Mouse (Mus musculus) lung, postnatal 4 days (tissue): ENCODE results near the gene Sord.
A peak's percentile ranks its signal among the peaks of the same experiment; 100 is the strongest.
"Not testable (repeated sequence)": the region's sequence is repeated elsewhere in the genome, so short reads cannot be mapped to it uniquely, and the experiment has no call there.

Experiments
- DNase-seq, 2 experiments: peaks; one replicate each; pipeline ENCODE4 v3.0.0; 2021

Gene Sord

DNA sequence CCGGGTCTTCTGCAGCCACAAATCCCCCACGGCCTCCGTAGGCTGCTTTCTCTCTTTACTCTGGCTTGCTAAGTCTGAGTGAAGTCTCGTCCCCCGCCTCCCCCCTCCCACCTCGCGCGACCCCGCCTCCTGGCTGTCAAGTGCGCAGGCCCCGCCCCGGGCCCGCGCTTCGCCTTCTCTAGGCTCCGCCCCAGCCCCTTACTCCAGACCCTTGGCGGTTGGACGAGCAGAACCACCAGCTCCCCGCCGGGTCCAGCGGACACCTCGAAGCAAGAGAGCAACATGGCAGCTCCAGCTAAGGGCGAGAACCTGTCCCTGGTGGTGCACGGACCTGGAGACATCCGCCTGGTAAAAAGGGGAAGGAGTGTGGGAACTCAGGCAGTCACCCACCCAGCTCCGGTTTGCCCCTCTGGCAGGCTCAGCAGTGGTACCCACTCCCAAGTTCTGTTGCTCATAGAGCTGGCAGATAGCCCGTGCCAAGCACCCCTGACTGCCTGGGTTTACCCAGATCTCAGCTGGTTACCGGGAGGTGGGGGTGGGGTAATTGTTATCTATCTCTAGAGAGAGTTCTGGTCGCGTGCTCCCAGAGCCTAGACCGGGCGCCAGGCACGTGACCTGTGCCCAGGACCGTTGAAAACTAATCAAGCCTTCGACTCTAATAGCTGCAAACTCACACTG lies at the start of gene Sord:
TSS of gene Sord (plus strand) at position 139 of the 678 bp plus-strand sequence.
- peak; percentile 74 to 79 for DNase-seq

DNA sequence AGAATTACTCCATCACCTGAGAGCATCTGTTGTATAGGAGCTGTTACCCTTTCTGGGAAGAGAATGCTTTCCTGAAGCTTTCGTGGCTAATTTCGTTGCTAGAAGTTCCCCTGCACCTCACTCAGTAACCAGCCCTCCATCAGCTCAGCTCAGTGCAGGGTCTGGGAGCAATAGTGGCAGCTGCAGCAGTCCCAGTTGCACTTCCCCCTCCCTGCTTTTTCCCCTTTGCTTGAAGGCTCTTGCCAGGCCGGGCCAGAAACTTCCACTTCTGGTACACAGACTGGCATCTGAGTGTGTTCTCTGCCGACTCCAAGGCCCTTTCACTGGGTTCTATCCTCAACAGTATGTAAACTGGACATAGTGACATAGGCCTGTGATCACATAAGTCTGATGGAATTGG lies 49.5 kb upstream of the Sord start:
- DNase-seq, result no peak

DNA sequence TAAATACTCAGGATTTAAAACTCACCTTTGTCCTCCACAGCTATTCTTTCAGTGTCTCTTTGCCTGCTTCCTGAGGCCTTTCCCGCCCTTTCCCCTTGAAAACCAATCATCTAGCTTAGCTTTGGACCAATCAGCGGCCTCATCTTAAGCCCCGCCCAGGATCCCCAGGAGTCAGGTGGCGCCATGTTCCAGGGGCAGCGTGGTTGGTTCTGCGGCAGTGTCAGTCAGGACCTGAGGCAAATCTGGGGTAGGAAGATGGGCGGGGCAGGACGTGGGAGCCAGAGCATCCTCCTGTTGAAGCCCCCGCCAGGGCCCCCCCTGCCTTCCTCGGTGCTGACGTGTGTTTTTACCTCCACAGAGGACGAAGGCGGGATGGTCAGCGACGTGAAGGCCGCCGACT lies 48.4 kb upstream of the Sord start, which contains the start of the genes Patl2 and Terb2:
TSS of gene Patl2 (minus strand) at position 84 of the 400 bp plus-strand sequence.
TSS of gene Terb2 (plus strand) at position 167 of the 400 bp plus-strand sequence.
- no peak for DNase-seq

DNA sequence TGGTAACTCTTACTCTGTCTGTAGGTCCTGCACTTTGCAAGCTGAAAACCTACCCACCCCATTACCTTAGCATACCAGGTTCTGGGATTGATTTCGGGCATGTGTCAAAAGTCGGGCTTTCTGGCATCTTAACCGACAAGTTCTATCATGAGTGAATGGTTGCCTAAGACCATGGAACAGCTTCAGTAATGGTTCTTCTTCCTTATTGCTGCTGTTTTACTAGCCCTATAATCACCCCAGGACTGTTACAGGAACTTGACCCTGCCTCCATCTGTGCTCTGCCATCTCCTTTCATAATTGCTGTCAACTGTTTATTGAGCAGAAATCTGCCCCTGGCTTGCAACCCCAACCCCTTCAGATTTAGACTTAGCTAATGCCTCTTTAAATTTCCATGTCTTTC lies 47.8 kb upstream of the Sord start:
- no peak for DNase-seq

DNA sequence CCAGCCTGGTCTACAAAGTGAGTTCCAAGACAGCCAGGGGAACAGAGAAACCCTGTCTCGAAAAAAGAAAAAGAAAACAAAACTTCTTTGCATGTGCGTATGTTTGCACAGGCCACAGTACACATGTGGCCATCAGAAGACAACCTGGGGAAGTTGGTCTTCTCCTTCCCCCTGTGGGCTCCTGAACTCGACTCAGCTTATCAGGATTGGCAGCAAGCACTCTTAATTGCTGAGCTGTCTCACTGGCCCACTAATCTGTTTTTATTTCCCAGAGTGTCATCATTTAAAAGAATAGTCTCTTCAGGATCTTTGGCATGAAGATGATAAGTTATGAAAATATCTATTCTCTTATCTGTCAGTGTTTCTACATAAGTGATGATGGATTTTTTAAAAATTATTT lies 42.7 kb upstream of the Sord start:
- no peak for DNase-seq

DNA sequence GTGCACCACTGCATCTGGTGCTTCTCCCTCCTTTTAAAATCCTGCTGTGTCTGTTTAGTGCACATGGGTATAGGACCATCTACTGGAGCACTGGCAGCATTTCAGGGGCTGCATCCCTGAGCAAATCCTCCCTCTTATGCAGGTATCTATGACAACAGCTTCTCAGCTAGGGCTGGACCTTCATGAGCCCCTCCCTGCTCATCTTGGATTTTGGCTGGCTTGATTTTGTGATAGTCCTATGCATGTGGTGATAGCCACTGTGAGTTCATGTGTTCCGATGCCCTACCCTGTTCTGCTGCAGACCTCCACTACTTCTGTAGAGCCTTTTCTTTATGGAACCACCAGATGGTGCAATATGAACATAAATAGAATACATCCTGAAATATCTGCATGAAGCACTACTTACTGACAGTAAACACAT lies 40.0 kb upstream of the Sord start:
- DNase-seq, result no peak

DNA sequence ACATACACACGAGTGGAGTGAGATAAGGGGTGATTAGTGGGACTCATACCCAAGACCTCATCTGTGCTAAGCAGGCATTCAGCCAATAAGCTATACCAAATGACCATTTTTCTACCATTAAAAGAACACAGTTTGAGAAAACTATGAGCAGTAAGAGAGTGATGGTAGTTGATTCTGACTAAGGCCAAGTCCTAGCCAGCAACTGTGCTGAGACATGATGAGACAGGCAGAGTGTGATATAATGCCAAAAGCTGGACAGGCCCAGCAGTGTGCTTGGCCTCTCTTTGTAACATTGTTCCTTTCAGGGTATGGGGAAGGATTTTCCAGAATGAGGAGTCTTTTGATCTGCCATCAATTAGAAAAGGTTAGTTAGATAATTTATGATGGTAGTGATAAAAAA lies 33.0 kb upstream of the Sord start:
- DNase-seq, result no peak

DNA sequence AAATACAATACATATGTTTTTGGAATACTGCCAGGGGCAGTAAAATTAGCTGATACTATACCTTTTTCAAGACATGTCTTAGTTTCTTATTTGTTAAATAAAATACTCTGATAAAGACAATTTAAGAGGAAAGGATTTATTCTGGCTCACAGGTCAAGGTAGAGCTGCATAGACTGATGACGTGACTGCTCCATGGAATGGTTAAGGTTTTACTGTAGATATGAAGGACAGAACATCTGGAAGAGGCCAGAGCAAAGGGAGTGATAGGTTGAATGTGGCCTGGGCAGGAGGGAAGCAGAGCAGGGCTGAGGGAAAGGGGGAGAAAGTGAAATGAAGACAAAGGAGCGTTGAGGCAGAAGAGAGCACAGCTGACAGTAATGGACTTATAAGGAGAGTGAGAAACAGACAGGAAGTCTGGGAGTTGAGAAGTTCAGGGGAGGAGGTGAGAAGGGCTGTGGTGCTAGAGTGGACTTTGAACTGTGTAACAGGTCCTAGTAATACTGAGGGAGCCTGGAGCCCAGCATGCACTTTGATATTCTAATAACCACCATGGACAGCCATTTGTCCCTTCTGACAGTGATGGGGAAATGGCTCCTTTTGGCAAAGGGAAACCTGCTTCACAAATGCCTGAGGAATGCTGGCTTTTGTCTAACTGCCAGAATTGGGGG lies 28.0 kb upstream of the Sord start:
- DNase-seq, result no peak

DNA sequence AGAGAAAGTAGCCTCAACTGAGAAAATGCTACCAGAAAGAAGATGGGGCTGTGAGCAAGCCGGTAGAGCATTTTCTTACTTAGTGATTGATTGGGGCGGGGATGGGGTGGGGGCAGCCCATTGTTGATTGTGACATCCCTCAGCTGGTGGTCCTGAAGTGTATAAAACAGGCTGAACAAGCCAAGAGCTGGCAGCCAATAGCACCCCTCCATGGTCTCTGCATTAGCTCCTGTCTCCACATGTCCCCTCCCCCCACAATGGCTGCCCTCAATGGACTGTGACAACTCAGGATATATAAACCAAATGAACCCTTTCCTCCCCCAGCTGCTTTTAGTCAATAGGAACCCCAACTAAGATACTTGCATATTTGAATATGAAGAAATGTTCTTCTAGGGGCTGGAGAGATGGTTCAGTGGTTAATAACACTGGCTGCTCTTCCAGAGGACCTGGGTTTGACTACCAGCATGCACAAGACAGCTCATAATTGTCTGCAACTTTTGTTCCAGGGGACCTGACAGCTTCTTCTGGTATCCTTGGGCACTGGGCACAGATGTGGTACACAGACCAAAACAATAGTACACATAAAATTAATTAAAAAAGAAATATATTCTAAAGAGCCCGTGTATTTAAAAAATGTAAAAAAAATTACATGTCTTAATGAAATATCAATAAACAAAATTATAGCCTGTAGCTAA lies 23.9 kb upstream of the Sord start:
- no peak for DNase-seq

DNA sequence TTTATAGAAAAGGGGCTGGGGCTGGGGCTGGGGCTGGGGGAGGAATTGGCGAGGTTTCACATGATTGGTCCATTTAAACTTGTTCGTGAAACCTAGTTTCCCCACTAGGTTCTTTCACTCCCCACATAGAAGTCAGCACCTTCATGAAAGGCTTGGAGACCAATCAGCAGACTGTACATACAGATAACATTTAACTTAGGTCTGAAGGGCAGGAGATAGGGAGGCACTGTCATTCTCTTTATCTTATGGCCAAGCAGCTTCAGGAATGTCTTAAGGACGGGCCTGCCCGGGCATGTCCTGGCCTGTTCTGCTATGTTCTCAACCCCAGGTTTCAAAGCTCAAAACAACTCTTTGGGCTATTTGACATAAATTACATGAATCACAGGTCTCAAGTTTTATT lies 17.5 kb upstream of the Sord start:
- not testable (repeated sequence) for DNase-seq

DNA sequence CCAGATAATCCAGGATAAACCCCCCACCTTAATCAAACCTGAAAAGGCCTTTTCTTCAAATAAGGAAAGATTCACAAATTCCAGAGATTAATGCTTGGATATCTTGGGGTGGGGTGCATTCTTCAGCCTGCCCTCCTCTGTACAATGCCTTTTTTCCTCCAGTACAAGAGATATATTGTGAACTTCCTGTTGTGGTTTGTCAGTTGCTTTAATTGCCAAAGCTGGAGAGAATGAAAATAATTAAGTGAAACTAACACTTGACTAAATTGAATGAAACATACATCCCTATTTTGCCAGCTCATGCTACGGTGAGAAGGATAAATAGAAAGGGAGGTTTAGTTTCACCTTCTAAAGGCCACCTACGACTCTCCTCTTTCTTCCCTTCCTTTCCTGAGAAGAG lies 16.3 kb upstream of the Sord start:
- no peak for DNase-seq

DNA sequence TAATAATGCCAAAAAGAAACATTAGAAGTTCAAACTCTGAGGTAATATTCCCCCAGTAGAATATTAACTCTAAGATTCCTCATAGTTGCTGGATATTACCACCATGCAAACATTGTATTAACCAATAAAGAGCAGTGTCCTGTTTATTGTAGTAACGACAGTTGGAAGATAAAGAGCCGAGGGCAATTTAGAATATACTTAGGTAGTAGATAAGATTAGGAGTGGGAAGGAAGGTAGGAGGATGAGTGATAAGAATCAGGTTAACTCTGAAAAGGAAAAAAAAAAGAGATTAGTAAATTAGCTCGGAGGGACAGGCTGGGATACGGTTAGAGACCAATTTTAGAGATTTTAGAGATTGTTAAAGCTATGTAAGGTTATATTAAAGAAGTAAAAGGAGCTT lies 13.2 kb upstream of the Sord start:
- DNase-seq, result no peak

DNA sequence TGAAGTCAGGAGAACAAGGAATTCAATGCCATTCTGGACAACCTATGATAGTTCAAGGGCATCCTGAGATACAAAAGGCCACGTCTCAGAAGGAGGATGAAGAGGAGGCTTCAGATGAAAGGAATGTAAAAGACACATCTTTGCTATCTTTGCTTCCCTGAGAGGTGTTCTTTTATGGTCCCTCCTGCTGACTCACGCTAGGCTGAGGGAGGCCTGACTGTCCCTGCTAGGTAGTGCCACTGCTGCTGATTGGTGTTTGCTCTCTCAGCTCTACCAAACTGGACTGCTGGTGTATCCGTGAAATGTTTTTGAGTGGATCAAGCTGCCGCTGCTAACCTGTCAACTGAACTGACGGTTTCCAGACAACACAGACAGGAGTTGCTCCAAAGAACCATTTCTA lies 12.8 kb upstream of the Sord start:
- DNase-seq, result no peak

DNA sequence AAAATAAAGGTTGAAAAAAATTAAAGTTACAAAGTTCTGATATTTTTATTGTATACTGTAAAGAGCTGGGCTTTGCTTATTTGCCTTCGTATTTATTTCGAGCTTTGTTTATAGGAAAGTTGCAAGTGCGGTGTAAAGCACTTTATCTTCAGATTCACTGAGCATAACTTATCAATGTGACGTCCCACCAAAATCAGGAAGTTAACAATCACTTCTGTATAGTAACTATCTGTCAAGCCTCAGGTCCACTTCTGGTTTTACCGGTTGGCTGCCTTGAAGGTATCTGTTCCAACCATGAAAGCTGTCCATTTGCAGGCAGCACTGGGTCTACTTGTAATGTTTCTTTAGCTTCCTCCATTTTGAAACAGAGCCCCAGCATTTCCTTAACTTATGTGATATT lies 12.3 kb upstream of the Sord start:
- no peak for DNase-seq

DNA sequence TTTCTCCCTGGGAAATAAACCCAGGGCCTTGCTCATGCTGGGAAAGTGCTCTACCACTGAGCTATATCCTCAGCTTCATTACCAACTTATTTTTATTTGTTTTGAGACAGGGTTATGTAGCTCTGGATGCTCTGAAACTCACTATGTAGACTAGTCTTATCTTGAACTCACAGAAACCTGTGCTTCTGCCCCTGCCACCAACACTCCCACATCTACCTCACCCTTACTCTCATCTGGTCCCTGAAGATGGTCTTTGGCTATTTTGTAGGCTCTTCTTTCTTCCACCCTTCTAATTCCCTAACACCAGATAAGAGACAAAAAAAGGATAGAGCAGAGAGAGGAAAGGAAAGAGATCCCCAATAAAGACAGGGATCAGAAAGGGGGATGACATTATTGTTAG lies 10.9 kb upstream of the Sord start:
- no peak for DNase-seq

DNA sequence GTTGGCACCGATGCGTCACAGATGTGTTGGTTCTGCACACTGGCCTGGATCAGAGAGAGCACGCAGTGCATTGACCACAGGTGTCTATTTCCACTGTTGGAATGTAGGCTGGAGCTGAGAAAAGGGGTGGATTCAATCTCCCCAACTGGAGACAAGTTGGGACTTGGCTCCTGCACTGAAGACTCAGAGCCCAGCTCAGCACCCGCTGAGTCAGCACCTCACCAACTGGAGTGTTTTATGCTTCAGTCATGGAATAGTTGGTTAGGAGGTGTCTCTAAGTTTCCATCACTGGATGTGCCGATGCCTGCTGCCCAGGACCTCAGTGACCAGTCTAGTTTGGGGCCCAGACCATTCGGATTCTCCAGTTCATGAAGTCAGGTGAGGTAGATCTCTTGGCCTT lies 4.2 kb upstream of the Sord start:
- DNase-seq, result no peak

DNA sequence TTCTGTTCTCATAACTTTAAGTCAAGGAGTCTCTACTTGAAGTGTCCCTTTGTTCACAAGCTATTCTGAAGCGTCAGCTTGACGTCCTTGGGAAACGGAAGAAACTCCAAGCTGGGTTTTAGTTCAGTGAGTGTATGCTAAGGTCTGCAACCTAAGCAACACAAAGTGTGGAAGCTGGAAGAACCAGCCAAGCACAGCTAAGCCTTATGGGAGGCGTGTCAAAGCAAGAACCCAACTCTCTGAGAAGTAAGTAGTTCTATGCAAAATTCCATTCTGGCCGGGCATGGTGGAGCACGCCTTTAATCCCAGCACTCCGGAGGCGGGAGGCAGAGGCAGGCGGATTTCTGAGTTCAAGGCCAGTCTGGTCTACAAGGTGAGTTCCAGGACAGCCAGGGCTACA lies 2.9 kb upstream of the Sord start:
- no peak for DNase-seq

DNA sequence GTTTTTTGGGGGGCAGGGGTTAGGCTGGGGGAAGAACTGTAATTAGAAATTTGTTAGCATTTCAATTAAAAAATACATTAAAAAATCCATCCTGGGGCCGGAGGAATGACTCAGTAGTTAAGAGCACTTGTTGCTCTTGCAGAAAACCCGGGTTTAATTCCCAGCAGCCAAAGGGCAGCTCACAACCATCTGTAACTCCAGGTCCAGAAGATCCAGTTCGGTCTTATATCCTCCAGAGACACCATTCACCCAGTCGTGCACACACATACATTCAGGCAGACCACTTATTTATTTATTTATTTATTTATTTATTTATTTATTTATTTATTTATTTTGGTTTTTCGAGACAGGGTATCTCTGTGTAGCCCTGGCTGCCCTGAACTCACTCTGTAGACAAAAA lies 1.2 kb upstream of the Sord start:
- no peak for DNase-seq

DNA sequence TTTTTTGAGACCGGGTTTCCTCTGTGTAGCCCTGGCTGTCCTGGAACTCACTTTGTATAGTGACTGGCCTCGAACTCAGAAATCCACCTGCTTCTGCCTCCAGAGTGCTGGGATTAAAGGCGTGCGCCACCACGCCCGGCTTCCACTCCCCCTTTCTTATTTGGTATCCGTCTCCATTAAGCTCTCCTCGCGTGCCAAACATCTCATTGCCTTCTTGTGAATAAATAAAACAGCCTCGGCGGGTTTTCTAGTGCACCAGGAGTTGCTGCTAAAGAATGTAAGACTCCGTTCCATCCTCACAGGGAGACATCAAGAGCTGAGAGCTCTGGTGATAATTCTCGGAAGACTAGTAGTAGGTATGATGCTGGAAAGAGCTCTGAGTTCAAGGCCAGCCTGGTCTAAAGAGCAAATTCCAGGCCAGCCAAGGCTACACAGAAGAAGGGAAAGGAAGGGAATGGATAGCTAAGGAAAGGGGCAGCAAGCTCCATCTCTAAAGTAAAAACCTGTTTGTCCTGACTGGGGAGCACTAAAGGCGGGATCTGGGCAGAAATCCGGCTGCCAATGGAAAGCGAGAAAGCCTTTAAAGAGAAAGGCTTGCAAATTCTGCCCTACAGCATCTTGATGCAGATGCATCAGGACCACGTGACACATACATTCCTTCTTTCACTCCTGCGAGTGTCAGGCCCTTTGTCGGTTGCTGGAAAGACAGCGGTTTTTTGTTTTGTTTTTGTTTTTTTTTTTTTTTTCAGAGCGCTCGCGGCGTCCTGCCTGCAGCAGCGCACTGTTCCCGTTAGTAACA lies 591 bp upstream of the Sord start:
- DNase-seq, result peak; percentile 23 to 27

DNA sequence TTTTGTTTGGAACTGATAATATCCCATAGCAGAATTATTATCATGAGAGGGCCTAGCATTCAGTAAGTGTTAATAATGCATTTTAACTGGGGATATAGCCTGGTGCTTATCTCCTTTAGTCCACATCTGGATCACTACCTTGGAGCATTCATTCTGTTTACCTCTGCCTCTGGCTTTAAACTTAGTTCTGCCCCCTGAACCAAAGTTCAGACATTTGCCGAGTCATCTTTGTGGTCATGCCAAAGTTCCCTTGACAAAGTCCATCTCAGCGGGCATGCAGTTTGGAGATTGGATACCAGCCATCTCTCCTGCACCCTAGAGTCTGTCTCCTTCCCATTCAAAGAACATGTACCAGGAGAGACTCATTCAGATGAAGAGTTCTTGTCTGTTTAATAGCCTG lies 876 bp downstream of the Sord start:
- no peak for DNase-seq

DNA sequence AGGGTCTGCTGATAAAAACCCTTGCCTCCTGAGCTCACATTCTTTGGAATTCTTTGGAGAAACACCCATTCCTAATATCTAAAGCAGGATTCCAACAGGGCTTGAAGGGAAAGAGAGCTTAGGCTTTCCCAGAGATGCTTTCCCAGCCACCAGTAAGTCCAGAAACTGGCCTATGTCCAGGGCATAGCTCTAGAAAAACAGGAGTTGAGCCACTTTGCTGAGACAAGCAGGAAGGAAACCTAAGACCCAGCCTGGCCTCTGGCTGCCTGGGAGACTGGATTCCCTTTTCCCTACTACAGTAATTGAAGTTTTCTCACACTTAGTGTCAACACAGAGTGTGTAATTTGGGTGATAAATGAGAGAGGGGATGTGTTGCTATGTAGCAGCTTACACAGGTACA lies 1.8 kb downstream of the Sord start:
- no peak for DNase-seq

DNA sequence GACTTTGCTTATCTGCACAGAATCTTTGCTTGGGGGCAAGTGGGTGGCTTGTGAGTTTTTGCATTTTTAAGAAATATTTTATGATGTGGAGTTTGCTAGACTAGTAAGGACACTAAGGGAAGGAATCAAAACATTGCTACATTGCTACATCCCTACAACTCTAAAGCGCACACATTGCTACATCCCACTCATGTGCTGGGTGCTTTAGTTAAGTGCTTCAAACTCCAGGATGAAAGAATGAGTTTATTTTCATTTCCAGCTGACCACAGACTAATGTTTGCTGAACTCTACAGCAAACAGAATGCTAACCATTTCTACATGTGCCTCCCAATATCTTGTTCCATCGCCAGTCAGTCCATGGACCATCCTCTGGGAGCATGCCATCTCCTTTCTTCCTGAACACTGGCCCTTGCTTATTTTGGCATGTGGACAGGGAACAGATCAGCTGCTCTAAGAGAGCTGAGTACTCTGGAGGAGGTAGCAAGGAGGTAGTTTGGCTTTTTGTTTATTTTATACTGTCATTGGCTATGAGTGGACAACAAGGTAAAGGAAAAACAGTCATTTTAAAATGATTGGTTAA lies 3.4 kb downstream of the Sord start:
- no peak for DNase-seq

DNA sequence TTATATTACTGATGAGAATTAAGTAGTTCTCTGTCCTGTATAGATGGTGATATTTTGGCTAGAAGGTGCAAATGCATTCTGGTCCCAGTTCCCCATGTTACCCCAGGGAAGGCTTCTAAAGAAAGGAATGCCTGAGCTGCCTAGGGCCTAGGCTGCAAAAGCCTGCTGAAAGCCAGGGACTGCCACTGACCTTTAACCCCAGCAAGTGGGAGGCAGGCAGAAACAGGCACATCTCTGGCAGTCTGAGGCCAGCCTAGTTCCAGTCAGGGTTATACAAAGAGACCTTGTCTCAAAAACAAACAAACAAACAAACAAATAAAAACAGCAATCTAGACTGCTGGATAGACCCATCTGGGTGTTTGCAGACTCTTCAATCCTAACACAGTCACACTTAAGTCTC lies 6.2 kb downstream of the Sord start:
- no peak for DNase-seq
